Mouse (Mus musculus): Measurements from ENCODE around the gene Rcbtb2. TPM values are rescaled to one million over a fixed set of nuclear protein-coding genes. Genes with fewer than 3 reads are reported as not detected.

Rcbtb2 gene
- polyA plus RNA-seq, 1 experiment from 2014 or later: 32.2 TPM

- no peak overlapping the region for H3K4me2 ChIP-seq (replicated peaks; ENCODE audit: low read depth)
- 0 out of 2 replicates have a peak, but pooled peaks cover 4% of the 10 kb centered on the region for H3K4me1 ChIP-seq (replicated peaks; ENCODE audit: control insufficient read depth, insufficient read depth, low read length)
- no peaks in the 10 kb centered on the region for H3K9me3 ChIP-seq (ENCODE audit: control insufficient read depth)
- H3K4me3 ChIP-seq (ENCODE audit: low read depth, low read length): no peak overlapping the region
- no peak for TF ChIP-seq CTCF (IDR thresholded peaks at IDR 0.05; ENCODE audit: low read depth)
- 82% methylated on average over 13 of the region's 13 CpGs for WGBS
- no peak overlapping the region for H3K27ac ChIP-seq (ENCODE audit: low read depth, low read length)
- peaks cover 28% of the 10 kb centered on the region for H3K36me3 ChIP-seq (ENCODE audit: control insufficient read depth, insufficient read depth)
- ATAC-seq: peak; percentile 74
- H3K27me3 ChIP-seq (replicated peaks; ENCODE audit: control insufficient read depth, insufficient read depth, low read length): no peaks in the 10 kb centered on the region
- no peak overlapping the region for H3K9ac ChIP-seq (ENCODE audit: low read depth, low read length)
These were observed 47.3 kb downstream of the Rcbtb2 start for GRCm38 (mm10) chr14:73169926-73170844.

GRCm38 (mm10) chr14:73172196-73173011 lies 49.6 kb downstream of the Rcbtb2 start:
- Histone ChIP-seq H3K4me1 (replicated peaks; ENCODE audit: control insufficient read depth, insufficient read depth, low read length) (0 out of 2 replicates have a peak, but pooled peaks cover 4% of the 10 kb centered on the region), H3K27ac (ENCODE audit: low read depth, low read length) (no peak overlapping the region), H3K36me3 (ENCODE audit: control insufficient read depth, insufficient read depth) (peaks cover 29% of the 10 kb centered on the region), H3K27me3 (replicated peaks; ENCODE audit: control insufficient read depth, insufficient read depth, low read length) (no peaks in the 10 kb centered on the region), H3K9me3 (ENCODE audit: control insufficient read depth) (no peaks in the 10 kb centered on the region), H3K4me3 (ENCODE audit: low read depth, low read length) (no peak overlapping the region), H3K4me2 (replicated peaks; ENCODE audit: low read depth) (no peak overlapping the region), H3K9ac (ENCODE audit: low read depth, low read length) (no peak overlapping the region)
- ATAC-seq: no peak
- WGBS: 83% methylated on average over 12 of the region's 12 CpGs
- TF ChIP-seq CTCF (IDR thresholded peaks at IDR 0.05; ENCODE audit: low read depth): no peak

- H3K4me2 ChIP-seq (replicated peaks; ENCODE audit: low read depth): no peak overlapping the region
- 0 out of 2 replicates have a peak, but pooled peaks cover 4% of the 10 kb centered on the region for H3K4me1 ChIP-seq (replicated peaks; ENCODE audit: control insufficient read depth, insufficient read depth, low read length)
- H3K27me3 ChIP-seq (replicated peaks; ENCODE audit: control insufficient read depth, insufficient read depth, low read length): no peaks in the 10 kb centered on the region
- TF ChIP-seq CTCF (IDR thresholded peaks at IDR 0.05; ENCODE audit: low read depth): no peak
- peaks cover 32% of the 10 kb centered on the region for H3K36me3 ChIP-seq (ENCODE audit: control insufficient read depth, insufficient read depth)
- H3K27ac ChIP-seq (ENCODE audit: low read depth, low read length): no peak overlapping the region
- no peak overlapping the region for H3K4me3 ChIP-seq (ENCODE audit: low read depth, low read length)
- no peak overlapping the region for H3K9ac ChIP-seq (ENCODE audit: low read depth, low read length)
- H3K9me3 ChIP-seq (ENCODE audit: control insufficient read depth): no peaks in the 10 kb centered on the region
- 73% methylated on average over 11 of the region's 11 CpGs for WGBS
- ATAC-seq: peak; percentile 48
These were observed 50.8 kb downstream of the Rcbtb2 start for GRCm38 (mm10) chr14:73173662-73174061.

GRCm38 (mm10) chr14:73174091-73174995 lies 51.5 kb downstream of the Rcbtb2 start:
- no peak overlapping the region for H3K9ac ChIP-seq (ENCODE audit: low read depth, low read length)
- H3K27ac ChIP-seq (ENCODE audit: low read depth, low read length): no peak overlapping the region
- H3K4me1 ChIP-seq (replicated peaks; ENCODE audit: control insufficient read depth, insufficient read depth, low read length): 0 out of 2 replicates have a peak, but pooled peaks cover 4% of the 10 kb centered on the region
- TF ChIP-seq CTCF (IDR thresholded peaks at IDR 0.05; ENCODE audit: low read depth): no peak
- no peaks in the 10 kb centered on the region for H3K27me3 ChIP-seq (replicated peaks; ENCODE audit: control insufficient read depth, insufficient read depth, low read length)
- H3K36me3 ChIP-seq (ENCODE audit: control insufficient read depth, insufficient read depth): peaks cover 32% of the 10 kb centered on the region
- H3K4me2 ChIP-seq (replicated peaks; ENCODE audit: low read depth): no peak overlapping the region
- H3K4me3 ChIP-seq (ENCODE audit: low read depth, low read length): no peak overlapping the region
- no peaks in the 10 kb centered on the region for H3K9me3 ChIP-seq (ENCODE audit: control insufficient read depth)
- no peak for ATAC-seq
- WGBS: 79% methylated on average over 7 of the region's 7 CpGs

- Histone ChIP-seq H3K27me3 (replicated peaks; ENCODE audit: control insufficient read depth, insufficient read depth, low read length) (no peaks in the 10 kb centered on the region), H3K36me3 (ENCODE audit: control insufficient read depth, insufficient read depth) (peaks cover 32% of the 10 kb centered on the region), H3K4me2 (replicated peaks; ENCODE audit: low read depth) (no peak overlapping the region), H3K9ac (ENCODE audit: low read depth, low read length) (no peak overlapping the region), H3K4me1 (replicated peaks; ENCODE audit: control insufficient read depth, insufficient read depth, low read length) (0 out of 2 replicates have a peak, but pooled peaks cover 4% of the 10 kb centered on the region), H3K27ac (ENCODE audit: low read depth, low read length) (no peak overlapping the region), H3K9me3 (ENCODE audit: control insufficient read depth) (no peaks in the 10 kb centered on the region), H3K4me3 (ENCODE audit: low read depth, low read length) (no peak overlapping the region)
- 91% methylated on average over 1 of the region's 1 CpGs for WGBS
- no peak for ATAC-seq
- no peak for TF ChIP-seq CTCF (IDR thresholded peaks at IDR 0.05; ENCODE audit: low read depth)
These were observed 52.2 kb downstream of the Rcbtb2 start for GRCm38 (mm10) chr14:73175031-73175430.
